Mouse (Mus musculus) right cerebral cortex, postnatal 25 days (tissue): ENCODE data around the gene D17H6S53E.
A peak's percentile ranks its signal among the peaks of the same experiment; 100 is the strongest.

Experiments
- DNase-seq: peaks from one replicate; pipeline ENCODE4 v3.0.0; 2022

D17H6S53E gene

DNA sequence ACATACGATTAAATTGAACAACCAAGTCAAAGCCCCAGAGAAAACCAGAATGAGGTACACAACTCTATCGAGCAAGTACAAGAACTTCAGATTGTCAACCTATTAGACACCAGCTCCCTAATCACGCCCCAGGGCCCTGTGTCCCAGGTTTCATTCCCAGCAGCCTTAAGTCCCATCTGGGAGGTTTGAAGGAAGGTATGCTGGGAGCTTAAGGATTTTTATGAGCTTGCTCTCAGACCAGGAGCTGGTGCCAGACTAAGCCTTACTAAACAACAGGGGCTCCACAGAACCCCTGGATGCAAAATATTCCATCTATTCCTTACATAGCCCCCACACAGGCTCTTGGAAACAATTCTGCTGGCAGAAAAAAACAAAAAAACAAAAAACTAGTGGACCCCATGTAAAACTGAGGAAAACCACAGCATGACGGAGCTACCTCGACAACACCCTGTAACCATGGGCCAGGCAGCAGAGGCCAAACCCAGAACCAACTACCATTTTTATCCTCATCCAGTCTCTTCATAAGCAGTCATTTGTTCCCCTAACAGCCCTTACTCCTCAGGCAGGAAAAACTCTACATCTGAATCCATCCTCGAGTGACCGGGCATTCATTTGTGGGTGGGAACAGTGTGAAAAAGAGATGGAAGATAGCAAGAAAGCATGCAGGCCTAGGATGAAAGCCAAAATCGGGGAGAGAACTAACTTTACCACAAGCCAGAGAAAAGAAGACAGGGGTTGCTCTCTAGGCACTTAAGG, 37.3 kb downstream of the D17H6S53E start:
- DNase-seq = no peak

DNA sequence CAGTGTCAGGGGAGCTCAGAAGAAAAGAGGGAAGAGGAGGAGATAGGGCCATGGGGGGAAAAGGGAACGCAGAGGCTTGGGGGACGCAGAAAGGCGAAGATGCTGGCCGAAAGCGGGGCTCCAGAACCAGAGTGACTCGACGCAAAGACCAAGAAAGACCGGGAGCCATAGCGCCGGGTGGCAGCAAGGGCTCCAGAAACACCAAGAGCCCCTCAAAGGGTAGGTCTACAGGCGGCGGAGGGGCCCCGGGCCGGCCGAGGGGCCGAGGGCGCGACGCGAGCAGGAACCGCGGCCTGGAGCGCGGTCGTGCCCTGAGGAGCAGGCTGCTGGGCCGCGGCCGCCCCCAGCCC, 38.0 kb downstream of the D17H6S53E start:
- DNase-seq = no peak

DNA sequence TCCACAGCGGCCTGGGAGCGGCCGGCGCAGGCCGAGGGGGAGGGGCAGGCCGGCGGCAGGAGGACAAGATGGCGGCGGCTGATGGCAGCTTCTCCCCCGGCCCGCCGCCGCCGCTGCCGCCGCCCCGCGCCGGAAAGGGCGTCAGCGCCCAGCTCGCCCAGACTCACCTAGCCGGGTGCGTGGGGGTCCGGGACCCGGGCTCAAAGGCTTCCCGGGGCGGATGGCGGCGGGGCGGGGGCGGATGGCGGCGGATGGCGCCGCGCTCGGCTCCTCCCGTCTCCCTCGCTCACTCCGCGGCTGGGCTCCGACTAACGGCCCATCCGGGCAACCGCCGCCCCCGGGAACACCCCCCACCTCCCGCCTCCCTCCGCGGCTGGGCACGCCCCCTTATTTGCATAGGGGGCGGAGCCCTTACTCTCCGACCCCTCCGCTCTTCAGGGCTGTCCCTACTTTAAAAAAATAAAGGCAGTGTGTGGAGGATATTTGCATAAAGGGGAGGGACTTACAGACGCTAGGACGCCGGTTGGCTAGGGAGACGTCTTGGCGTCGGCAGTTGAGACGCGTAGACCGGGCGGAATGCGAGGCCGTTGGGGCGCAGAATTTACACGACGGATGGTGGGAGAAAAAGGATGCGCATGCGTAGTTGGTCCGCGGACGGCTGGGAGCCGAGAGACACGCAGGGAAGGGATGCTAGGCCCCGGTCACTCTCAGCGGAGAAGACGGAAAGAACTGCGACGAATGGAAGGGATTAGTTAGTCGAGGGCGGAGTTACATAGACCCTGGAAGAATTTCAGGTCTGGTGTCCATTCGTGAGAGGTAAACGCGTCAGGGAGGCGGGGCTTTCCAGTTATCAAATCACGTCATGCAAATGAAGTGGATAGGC, 38.6 kb downstream of the D17H6S53E start, which contains the start of gene Prrc2a:
TSS of gene Prrc2a (minus strand) at position 330 of the 883 bp plus-strand sequence.
- DNase-seq = peak; percentile 98

DNA sequence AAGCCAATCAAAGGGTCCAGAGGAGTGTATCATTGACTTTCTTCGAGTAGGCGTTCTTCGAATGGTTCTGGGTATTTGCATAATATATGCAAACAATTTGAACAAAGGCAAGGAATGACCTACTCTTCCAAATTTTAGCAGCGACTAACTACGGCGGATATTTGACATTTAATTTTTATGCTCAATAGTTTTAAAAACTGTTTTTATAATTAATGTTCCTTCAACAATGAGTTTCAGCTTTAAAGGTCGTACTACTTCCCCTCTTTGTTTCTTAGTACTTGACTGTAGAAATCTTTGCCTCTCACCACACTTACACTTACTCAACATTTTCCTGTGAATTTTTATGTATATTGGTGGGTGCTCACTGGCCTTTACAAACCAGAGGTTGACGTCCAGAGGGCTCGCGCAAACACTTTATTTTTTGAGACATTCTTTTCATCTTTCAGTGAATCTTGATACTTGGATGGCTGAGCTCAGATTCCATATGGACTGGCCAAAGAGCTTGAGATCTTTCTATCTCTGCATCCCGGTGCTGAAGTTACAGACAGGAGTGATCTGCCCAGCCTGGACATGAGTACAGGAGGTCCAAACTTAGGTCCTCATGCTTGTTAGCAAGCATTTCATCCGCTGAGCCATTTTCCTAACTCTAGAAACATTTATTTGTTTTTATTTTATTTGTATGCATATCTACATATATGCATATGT, 39.4 kb downstream of the D17H6S53E start:
- no peak for DNase-seq

DNA sequence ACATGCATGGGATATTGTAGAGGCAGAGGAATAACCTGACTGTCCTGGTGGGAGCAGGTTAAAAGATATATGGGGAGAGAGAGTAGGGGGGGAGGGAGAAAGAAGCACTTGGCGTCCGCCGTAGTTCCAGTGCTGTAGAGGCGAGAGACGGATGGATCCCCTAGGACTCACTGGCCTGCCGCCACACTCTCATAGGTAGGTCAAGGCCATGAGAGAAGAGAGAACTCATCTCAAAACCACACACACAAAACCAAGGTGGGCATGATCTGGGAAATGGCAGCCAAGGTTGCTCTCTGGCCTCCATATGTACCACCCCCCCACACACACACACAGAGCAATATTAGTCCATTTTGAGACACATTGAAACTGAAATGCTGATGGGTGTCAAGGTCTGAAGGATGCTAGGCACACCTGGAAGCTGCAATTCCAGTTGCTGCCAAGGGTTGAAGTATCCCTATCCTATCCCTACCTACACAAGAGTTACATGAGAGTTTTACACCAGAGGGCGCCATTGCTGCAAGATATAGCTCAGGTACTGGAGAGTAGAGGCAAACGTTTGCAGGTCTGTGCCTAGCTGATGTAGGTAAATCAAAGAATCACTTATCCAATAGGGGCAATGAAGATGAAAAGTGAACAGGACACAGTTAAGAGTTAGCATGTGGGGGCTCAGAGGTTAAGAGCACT, 40.3 kb downstream of the D17H6S53E start:
- DNase-seq = no peak

DNA sequence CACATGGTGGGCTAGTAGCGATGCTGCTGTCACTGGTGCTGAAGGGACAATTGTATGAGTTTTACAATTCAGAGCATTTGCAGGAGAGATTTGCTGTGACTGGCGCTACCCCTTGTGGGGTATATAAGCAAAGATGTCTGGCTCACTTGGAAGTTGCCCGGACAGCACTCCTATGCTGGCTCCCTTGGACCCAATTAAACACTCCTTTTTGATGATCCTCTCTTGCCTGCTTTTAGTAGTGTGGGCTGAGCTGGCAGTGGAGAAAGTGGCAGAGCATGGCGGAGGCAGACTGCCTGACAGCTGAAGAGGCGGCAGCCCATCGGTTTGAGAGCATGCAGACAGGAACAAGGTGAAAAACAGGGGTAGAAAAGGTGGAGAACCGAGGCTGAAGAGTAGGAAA, 41.6 kb downstream of the D17H6S53E start:
- DNase-seq = no peak

DNA sequence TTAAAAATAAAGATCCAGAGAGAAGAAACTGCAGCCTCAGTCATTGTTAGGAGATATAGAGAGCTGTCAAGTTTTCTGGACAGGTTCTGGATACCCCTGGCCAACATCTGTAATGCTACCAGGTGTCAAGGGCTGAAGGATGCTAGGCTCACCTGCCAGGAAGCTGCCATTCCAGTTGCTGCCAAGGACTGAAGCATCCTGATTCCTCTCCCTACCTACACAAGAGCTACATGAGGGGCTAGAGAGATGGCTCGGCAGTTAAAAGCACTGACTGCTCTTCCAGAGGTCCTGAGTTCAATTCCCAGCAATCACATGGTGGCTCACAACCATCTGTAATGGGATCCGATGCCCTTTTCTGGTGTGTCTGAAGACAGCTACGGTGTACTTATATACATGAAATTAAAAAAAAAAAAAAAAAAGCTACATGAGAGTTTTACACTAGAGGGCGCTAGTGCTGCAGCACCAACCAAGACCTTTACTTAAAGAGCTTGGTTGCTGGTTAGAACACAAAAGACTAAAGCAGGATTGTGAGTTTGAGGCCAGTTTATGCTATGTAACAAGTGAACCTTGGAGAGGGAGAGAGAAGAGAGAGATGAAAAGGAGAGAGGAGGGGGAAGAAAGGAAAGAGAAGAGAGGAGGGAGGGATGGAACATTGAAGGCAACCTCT, 42.5 kb downstream of the D17H6S53E start:
- no peak for DNase-seq

DNA sequence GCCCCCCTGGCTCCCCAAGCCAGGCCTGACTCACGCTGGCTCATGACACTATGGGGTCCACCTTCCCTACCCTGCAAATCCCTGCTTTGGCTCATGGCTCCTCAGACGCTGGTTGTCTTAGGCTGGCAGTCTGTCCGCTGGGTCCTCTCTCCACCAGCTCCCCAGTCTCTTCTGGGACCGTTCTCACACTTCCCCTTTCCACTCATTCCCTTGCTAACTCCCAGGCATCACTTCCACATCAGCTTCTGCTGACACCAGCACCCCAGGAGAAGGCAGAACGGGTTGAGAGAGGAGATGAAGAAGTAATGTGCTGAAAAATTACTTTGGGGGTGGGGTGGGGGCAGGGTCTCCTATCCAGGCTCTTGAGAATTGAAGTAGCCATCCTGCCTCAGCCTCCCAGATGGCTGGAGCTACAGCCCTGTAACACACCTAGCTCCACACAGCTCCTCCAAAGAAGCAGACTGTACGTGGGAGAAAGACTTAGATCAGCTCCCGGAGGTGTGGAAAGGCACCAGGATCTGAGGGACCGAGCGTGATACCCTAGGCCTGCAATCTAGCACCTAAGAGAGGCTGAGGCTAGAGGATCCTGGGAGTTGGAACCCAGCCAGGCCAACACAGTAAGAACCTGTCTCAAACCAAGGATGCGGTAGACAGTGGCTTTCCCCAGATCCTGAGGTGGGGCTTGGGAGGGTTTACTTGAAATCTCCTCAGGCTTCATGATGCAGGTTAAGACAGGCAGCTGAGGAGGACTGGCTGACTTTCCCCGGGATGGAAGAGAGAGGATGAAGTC, 46.5 kb downstream of the D17H6S53E start:
- DNase-seq = no peak

DNA sequence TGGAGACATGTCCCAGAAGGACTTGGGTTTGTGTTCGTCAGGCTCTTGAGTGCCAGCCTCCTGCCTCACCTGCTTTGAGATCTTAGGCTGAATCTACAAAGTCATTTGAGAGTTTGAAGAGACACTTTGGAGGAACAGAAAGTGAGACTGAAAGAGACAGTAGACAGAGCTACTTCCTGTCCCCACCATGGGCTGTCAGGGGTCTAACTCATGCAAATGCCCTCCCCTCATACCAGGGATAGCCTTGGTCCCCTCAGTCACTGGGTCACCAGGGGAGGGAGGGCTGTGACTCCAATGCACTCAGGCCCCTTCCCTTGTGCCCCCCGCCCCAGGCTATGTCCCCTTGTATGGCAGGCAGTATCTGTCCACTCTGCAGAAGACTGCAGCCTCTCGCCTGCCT, 47.2 kb downstream of the D17H6S53E start:
- no peak for DNase-seq

DNA sequence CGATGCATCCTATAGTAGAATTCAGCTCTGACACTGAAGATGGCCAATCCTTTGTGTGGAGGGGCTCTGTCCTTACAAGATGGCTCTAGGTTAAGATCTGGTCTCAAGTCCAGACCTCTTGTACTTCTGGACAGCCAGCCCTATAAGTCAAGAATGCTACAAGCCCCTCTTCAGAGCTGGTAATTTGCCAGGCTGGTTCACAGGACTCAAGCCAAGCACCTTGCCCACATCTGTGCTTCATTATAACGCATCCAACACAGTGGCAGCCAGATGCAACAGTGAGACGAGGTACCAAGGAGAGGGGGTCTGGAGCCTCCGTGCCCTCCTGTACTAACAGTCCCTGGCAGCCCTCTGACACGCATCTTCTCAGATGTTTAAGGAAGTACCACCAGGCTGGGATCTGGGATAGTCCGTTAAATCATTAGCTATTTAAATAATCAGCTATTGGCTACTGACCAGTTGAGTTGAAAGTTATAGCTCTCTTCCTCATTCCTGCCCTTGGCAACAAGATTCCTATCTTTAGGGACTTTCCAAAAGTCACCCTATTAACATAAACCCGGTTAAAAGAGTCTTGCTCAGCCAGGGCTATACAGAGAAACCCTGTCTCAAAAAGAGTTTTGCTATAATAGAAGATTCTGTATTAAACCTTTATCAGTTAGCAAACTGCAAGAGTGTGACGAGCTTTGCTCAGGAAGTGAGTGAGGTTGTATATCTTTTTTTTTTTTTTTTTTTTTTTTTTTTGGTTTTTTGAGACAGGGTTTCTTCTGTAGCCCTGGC, 48.2 kb downstream of the D17H6S53E start:
- DNase-seq = no peak

DNA sequence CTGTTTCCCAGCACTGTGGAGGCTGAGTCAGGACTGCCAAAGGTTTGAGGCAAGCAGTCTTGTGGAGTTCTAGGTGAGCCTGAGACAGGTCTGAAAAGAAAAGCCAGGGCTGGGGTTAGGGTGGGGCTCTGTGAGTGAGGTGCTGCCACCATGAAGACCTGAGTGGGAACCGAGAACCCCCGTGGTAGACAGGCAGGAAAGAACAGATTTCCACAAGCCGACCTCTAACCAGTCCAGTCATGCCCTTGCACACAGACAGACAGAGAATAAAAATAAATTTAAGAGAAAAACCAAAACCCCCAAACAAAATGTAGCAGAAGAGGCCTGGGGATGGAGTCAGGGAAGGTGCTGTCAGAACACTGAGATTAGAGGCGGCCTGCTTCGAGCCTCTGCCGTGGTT, 49.2 kb downstream of the D17H6S53E start:
- DNase-seq = no peak

DNA sequence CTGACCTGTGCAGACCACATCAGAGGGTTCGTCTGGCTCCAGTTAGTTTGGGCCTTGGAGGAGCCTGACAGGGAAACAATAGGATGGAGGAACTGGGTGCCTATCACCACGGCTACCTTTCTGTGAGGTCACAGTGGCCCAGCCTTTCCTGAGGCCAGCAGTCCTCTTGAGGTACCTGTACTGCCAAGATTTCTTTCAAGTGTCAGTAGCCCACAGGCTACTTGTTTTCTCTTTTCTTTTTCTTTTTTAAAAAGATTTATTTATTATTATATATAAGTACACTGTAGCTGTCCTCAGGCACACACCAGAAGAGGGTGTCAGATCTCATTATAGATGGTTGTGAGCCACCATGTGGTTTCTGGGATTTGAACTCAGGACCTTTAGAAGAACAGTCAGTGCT, 49.8 kb downstream of the D17H6S53E start, which contains the start of gene Aif1:
TSS of gene Aif1 (minus strand) at position 101 of the 400 bp plus-strand sequence.
- no peak for DNase-seq
